Mouse (Mus musculus): Measurements from ENCODE around the gene Ceacam9.

DNA sequence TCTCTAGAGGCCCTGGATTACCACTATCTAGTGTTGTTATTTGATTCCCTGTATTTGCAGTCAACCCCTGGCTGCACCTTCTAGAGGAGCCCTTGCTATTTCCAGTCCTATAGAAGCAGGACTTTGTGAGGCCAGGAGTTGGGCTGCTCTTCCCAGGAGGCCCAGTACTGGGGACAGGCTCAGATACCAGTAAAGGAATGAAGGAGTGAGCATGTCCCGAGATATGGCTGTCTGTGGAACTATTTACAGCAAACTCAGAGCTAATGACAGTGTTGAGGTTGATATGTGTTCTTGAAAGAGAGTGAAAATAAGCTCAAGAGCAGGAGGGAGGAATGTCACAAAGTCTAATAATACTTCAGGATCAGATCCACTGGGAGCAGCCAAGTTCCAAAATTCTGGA, 47.9 kb upstream of the Ceacam9 start:
- no peak for TF ChIP-seq CTCF (IDR thresholded peaks at IDR 0.05; ENCODE audit: low read depth)
- no peak for TF ChIP-seq EP300 (IDR thresholded peaks at IDR 0.05; ENCODE audit: low read depth)

Data from liver, postnatal 0 days (tissue).